Mouse (Mus musculus) small intestine, adult 2 months (tissue): ENCODE measurements at regions not wholly inside any gene's neighbourhood (a gene's known extent, or its start where the extent isn't known, plus 50 kb on each side); places are given as distances from the start of the nearest gene placed in this dataset.

Source experiments
- CTCF ChIP-seq: fragments of 200-500 bp; IDR thresholded peaks from 2 replicates; pipeline ENCODE4 v1.5.1; 2012; ENCODE audit warnings: low read depth, mild to moderate bottlenecking, control low read depth, inconsistent platforms, low read length, moderate library complexity, mixed read lengths; ENCODE audit not compliant: insufficient replicate concordance, insufficient read length; ENCODE audit errors: extremely low read depth
- POLR2A ChIP-seq: fragments of 200-500 bp; IDR thresholded peaks from 2 replicates; pipeline ENCODE4 v1.6.1; 2012; ENCODE audit warnings: low read depth, mild to moderate bottlenecking, control low read depth, inconsistent platforms, low read length, moderate library complexity

DNA sequence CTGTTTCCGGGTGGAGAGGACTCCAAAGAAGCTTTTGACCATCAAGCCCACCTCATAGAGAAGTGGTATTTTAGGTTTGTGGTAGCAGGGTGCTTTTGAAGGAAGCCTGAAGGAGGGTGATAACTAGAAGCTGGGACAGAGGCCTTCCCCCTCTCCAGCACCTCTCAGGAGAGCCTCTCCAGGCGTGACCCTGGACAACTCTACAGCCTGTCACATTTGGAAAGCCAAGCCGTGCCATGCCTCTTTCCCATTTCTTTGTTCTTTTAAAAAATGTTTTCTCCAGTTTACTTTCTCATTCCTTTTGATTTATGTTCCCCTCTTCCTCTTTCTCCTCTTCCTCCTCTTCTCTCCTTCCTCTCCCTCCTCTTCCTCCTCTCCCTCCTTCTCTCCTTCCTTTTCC lies 160.4 kb upstream of the Ppp2r3a start:
- no peak for TF ChIP-seq CTCF
- no peak for TF ChIP-seq POLR2A
